Mouse (Mus musculus) cerebellum, postnatal 25 days (tissue): ENCODE results near the gene Ankrd36.
"Not testable (repeated sequence)": the region's sequence is repeated elsewhere in the genome, so short reads cannot be mapped to it uniquely, and the experiment has no call there.

Experiments
- DNase-seq, 2 experiments: peaks; one replicate each; pipeline ENCODE4 v3.0.0; 2021; ENCODE audit warnings: mixed read lengths in 2 of 2

Ankrd36 gene

GRCm38 (mm10) chr11:5546693-5547092, 22.8 kb upstream of the Ankrd36 start:
- no peak for DNase-seq

GRCm38 (mm10) chr11:5551430-5551829, 18.1 kb upstream of the Ankrd36 start:
- DNase-seq, result no peak

- DNase-seq, result no peak
Observed at GRCm38 (mm10) chr11:5551931-5552330, 17.6 kb upstream of the Ankrd36 start.

- DNase-seq, result no peak
Observed at GRCm38 (mm10) chr11:5560273-5560672, 9.2 kb upstream of the Ankrd36 start.

GRCm38 (mm10) chr11:5562625-5563268, 6.7 kb upstream of the Ankrd36 start:
- no peak for DNase-seq

- DNase-seq, result no peak
Observed at GRCm38 (mm10) chr11:5563898-5564297, 5.6 kb upstream of the Ankrd36 start.

- DNase-seq, result no peak
Observed at GRCm38 (mm10) chr11:5565596-5565995, 3.9 kb upstream of the Ankrd36 start.

- DNase-seq, result no peak
Observed at GRCm38 (mm10) chr11:5566506-5566905, 3.0 kb upstream of the Ankrd36 start.

GRCm38 (mm10) chr11:5567654-5568053, 1.8 kb upstream of the Ankrd36 start:
- DNase-seq, result no peak

- DNase-seq, result no peak
Observed at GRCm38 (mm10) chr11:5568082-5568481, 1.4 kb upstream of the Ankrd36 start.

- DNase-seq, result no peak
Observed at GRCm38 (mm10) chr11:5571856-5572255, 2.4 kb downstream of the Ankrd36 start.

GRCm38 (mm10) chr11:5573821-5574220, 4.3 kb downstream of the Ankrd36 start:
- no peak for DNase-seq

GRCm38 (mm10) chr11:5575046-5575445, 5.6 kb downstream of the Ankrd36 start:
- DNase-seq, result no peak

GRCm38 (mm10) chr11:5592336-5592735, 22.9 kb downstream of the Ankrd36 start:
- peak; percentile 39 to 66 for DNase-seq

GRCm38 (mm10) chr11:5595381-5595791, 25.9 kb downstream of the Ankrd36 start:
- DNase-seq, result no peak

GRCm38 (mm10) chr11:5595792-5596191, 26.3 kb downstream of the Ankrd36 start:
- no peak for DNase-seq

GRCm38 (mm10) chr11:5596756-5597155, 27.3 kb downstream of the Ankrd36 start:
- DNase-seq, result no peak

GRCm38 (mm10) chr11:5605421-5605820, 35.9 kb downstream of the Ankrd36 start:
- DNase-seq, result no peak

- DNase-seq, result not testable (repeated sequence)
Observed at GRCm38 (mm10) chr11:5611918-5612317, 42.4 kb downstream of the Ankrd36 start.

GRCm38 (mm10) chr11:5614453-5614852, 45.0 kb downstream of the Ankrd36 start:
- no peak for DNase-seq

GRCm38 (mm10) chr11:5625101-5625500, 55.6 kb downstream of the Ankrd36 start:
- no peak for DNase-seq

GRCm38 (mm10) chr11:5629033-5629432, 59.5 kb downstream of the Ankrd36 start:
- DNase-seq, result peak; percentile 75 to 88

- no peak for DNase-seq
Observed at GRCm38 (mm10) chr11:5643085-5643484, 73.6 kb downstream of the Ankrd36 start.

GRCm38 (mm10) chr11:5650321-5650720, 80.8 kb downstream of the Ankrd36 start:
- peak in 1 of 2 experiments; percentile 16 for DNase-seq

- no peak for DNase-seq
Observed at GRCm38 (mm10) chr11:5682541-5682940, 113.1 kb downstream of the Ankrd36 start.
